Comparison of ENCODE assay signal across 24 mouse cellular contexts in genomic region chr9:115313830-115314229, GRCm38 (mm10). TPM values are rescaled to one million over a fixed set of nuclear protein-coding genes. Genes with fewer than 3 reads are reported as not detected.
DNase-seq lines count a peak whose midpoint lies in the region; ATAC-seq and TF ChIP-seq lines count a peak whose summit lies in the region.
"Had no signal": no experiment of that assay in that cellular context is flagged by ENCODE, and none has a peak within 500 bp of the region (broad histone marks: within the 10 kb centered on the region; RNA-seq: fewer than 3 reads in every experiment).

No protein-coding gene starts in this region.

- no peak for ATAC-seq in hindbrain, embryonic 11.5 days (ENCODE audit: low FRiP score)
- no peak for ATAC-seq in liver, embryonic 13.5 days (ENCODE audit: low read depth)
- ATAC-seq: forebrain, embryonic 13.5 days; hindbrain, embryonic 16.5 days had no signal

- intact Hi-C loops in gastrocnemius, postnatal 14 days (cut with DNase I; ENCODE audit: low total_unique reads) = no loop called here

- no peak overlapping the region for H3K4me2 ChIP-seq in hindbrain, embryonic 11.5 days (replicated peaks; ENCODE audit: low read depth, low read length)
- no peak overlapping the region for H3K4me2 ChIP-seq in CH12.LX (ENCODE audit: insufficient read depth, low read depth, poor library complexity, severe bottlenecking)
- H3K4me2 ChIP-seq in liver, embryonic 13.5 days = peak overlapping the region; percentile 64
- H3K4me2 ChIP-seq: limb, embryonic 15.5 days had no signal

- H3K27ac ChIP-seq in hindbrain, embryonic 10.5 days = peak overlapping the region; percentile 77; the same call in 1 of the 2 replicates
- H3K27ac ChIP-seq in hindbrain, embryonic 11.5 days (ENCODE audit: low read depth, low read length) = no peak overlapping the region
- H3K27ac ChIP-seq in CH12.LX (ENCODE audit: insufficient read depth, low read depth) = no peak overlapping the region
- peak overlapping the region; percentile 63 for H3K27ac ChIP-seq in liver, embryonic 13.5 days
- peak overlapping the region; percentile 18; the same call in 1 of the 2 replicates for H3K27ac ChIP-seq in small intestine, adult 2 months (ENCODE audit: insufficient read depth, low read depth, low read length)
- H3K27ac ChIP-seq: forebrain, embryonic 13.5 days; kidney, postnatal 0 days; limb, embryonic 15.5 days; neural tube, embryonic 13.5 days; stomach, embryonic 15.5 days had no signal

- H3K4me1 ChIP-seq in hindbrain, embryonic 10.5 days (replicated peaks) = peaks cover 19% of the 10 kb centered on the region
- no peaks in the 10 kb centered on the region for H3K4me1 ChIP-seq in hindbrain, embryonic 11.5 days (replicated peaks; ENCODE audit: control insufficient read depth, insufficient read depth, low read length)
- 0 out of 4 replicates have a peak, but pooled peaks cover 0 to 3% of the 10 kb centered on the region in 2 experiments for H3K4me1 ChIP-seq in CH12.LX (ENCODE audit: control insufficient read depth in 1 of 2, insufficient read depth in 2 of 2)
- peaks cover 40% of the 10 kb centered on the region for H3K4me1 ChIP-seq in liver, embryonic 13.5 days (replicated peaks)
- H3K4me1 ChIP-seq in small intestine, adult 2 months (ENCODE audit: control insufficient read depth, insufficient read depth, insufficient read length, low read length) = peaks cover 8% of the 10 kb centered on the region; the same call in 1 of the 2 replicates
- H3K4me1 ChIP-seq: limb, embryonic 15.5 days; stomach, embryonic 15.5 days had no signal

- WGBS in hindbrain, embryonic 10.5 days = 90% methylated on average over 5 of the region's 5 CpGs
- 84% methylated on average over 5 of the region's 5 CpGs for WGBS in hindbrain, embryonic 11.5 days
- WGBS in liver, embryonic 13.5 days (ENCODE audit: insufficient replicate concordance) = 60% methylated on average over 5 of the region's 5 CpGs
- WGBS in small intestine, adult 2 months = 66% methylated on average over 5 of the region's 5 CpGs

- H3K36me3 ChIP-seq in hindbrain, embryonic 10.5 days = no peaks in the 10 kb centered on the region
- H3K36me3 ChIP-seq in hindbrain, embryonic 11.5 days (ENCODE audit: control insufficient read depth, insufficient read depth, low read length) = no peaks in the 10 kb centered on the region
- H3K36me3 ChIP-seq in CH12.LX (replicated peaks in 1 of 2; ENCODE audit: control insufficient read depth in 1 of 2, insufficient read depth in 1 of 2, low read length in 1 of 2) = no peaks in the 10 kb centered on the region
- H3K36me3 ChIP-seq in liver, embryonic 13.5 days = no peaks in the 10 kb centered on the region
- H3K36me3 ChIP-seq in small intestine, adult 2 months (ENCODE audit: control insufficient read depth, insufficient read depth, low read length) = no peaks in the 10 kb centered on the region
- H3K36me3 ChIP-seq: heart, embryonic 10.5 days; limb, embryonic 10.5 days; limb, embryonic 15.5 days; lung, embryonic 15.5 days; neural tube, embryonic 13.5 days; stomach, embryonic 15.5 days had no signal

- TF ChIP-seq RAD21 in CH12.LX (IDR thresholded peaks at IDR 0.05; ENCODE audit: low read depth, low read length) = no peak

- in situ Hi-C loops in CH12.LX (cut with MboI; ENCODE audit: low pct_ligation_motif_present, low pct_unique_long_range_greater_than_20kb, low sequenced_read_pairs) = loop anchor here (10.0 kb wide), 1 partner anchor 171 kb away; no protein-coding TSS in a partner anchor

- no peaks in the 10 kb centered on the region for H3K27me3 ChIP-seq in hindbrain, embryonic 10.5 days (ENCODE audit: insufficient read depth, poor library complexity, severe bottlenecking)
- H3K27me3 ChIP-seq in hindbrain, embryonic 11.5 days (ENCODE audit: control insufficient read depth, insufficient read depth, low read length) = no peaks in the 10 kb centered on the region
- H3K27me3 ChIP-seq in CH12.LX (replicated peaks) = no peaks in the 10 kb centered on the region
- H3K27me3 ChIP-seq in liver, embryonic 13.5 days = no peaks in the 10 kb centered on the region
- H3K27me3 ChIP-seq in small intestine, adult 2 months (ENCODE audit: control insufficient read depth, insufficient read depth, low read length) = no peaks in the 10 kb centered on the region
- H3K27me3 ChIP-seq: forebrain, embryonic 13.5 days; limb, embryonic 15.5 days; lung, embryonic 15.5 days; neural tube, embryonic 13.5 days; stomach, embryonic 15.5 days had no signal

- dilution Hi-C loops in CH12.LX (cut with MboI; ENCODE audit: extremely low pct_ligation_motif_present, extremely low pct_unique_long_range_greater_than_20kb, low sequenced_read_pairs) = no loop called here

- TF ChIP-seq EP300 in CH12.LX (IDR thresholded peaks at IDR 0.05; ENCODE audit: low read length) = peak; percentile 74

- H3K4me3 ChIP-seq in hindbrain, embryonic 10.5 days = no peak overlapping the region
- H3K4me3 ChIP-seq in hindbrain, embryonic 11.5 days (ENCODE audit: low read depth, low read length) = no peak overlapping the region
- no peak overlapping the region for H3K4me3 ChIP-seq in CH12.LX (replicated peaks in 1 of 3; ENCODE audit: low read depth in 2 of 3, low read length in 2 of 3, poor library complexity in 1 of 3)
- H3K4me3 ChIP-seq in liver, embryonic 13.5 days (replicated peaks) = peak overlapping the region; percentile 46; the same call in 1 of the 2 replicates
- no peak overlapping the region for H3K4me3 ChIP-seq in small intestine, adult 2 months (ENCODE audit: low read depth, low read length)
- H3K4me3 ChIP-seq: forebrain, embryonic 13.5 days; limb, embryonic 15.5 days; neural tube, embryonic 13.5 days had no signal

- 0 out of 2 replicates have a peak, but pooled peaks cover 6% of the 10 kb centered on the region for H3K9me3 ChIP-seq in hindbrain, embryonic 10.5 days
- H3K9me3 ChIP-seq in hindbrain, embryonic 11.5 days (ENCODE audit: control insufficient read depth, low read length) = no peaks in the 10 kb centered on the region
- peaks cover 5% of the 10 kb centered on the region for H3K9me3 ChIP-seq in CH12.LX (replicated peaks; ENCODE audit: low read length)
- H3K9me3 ChIP-seq in liver, embryonic 13.5 days (replicated peaks) = no peaks in the 10 kb centered on the region
- H3K9me3 ChIP-seq: heart, embryonic 10.5 days; limb, embryonic 10.5 days; limb, embryonic 15.5 days; lung, embryonic 15.5 days; stomach, embryonic 15.5 days had no signal

- TF ChIP-seq POLR2A in CH12.LX (IDR thresholded peaks at IDR 0.05; ENCODE audit: low read depth, low read length) = no peak
- TF ChIP-seq POLR2A in small intestine, adult 2 months (IDR thresholded peaks at IDR 0.05; ENCODE audit: low read depth, low read length) = no peak

- no peak for DNase-seq in hindbrain, embryonic 10.5 days (ENCODE audit: low spot score)
- DNase-seq in hindbrain, embryonic 11.5 days (ENCODE audit: low spot score) = no peak
- DNase-seq in CH12.LX (ENCODE audit: extremely low read depth) = no peak
- DNase-seq in liver, embryonic 13.5 days = no peak
- DNase-seq in gastrocnemius, postnatal 14 days = no peak
- no peak for DNase-seq in right cerebral cortex, adult 18-20 months
- DNase-seq: adrenal gland, postnatal 25 days; cerebellum, adult 11-12 months; cerebellum, adult 9-11 months; gastrocnemius, postnatal 10 days; kidney, postnatal 4 days; layer of hippocampus, postnatal 36 days; thymus, adult 2 months; thymus, postnatal 36 days had no signal

- H3K79me2 ChIP-seq in CH12.LX (replicated peaks; ENCODE audit: control insufficient read depth, extremely low read depth, insufficient read depth, poor library complexity, severe bottlenecking) = peaks cover 10% of the 10 kb centered on the region

- no peak for TF ChIP-seq CTCF in CH12.LX (conservative IDR thresholded peaks at IDR 0.05 in 1 of 2, IDR thresholded peaks at IDR 0.05 in 1 of 2; ENCODE audit: low read depth in 2 of 2, low read length in 2 of 2)
- TF ChIP-seq CTCF in small intestine, adult 2 months (IDR thresholded peaks at IDR 0.05; ENCODE audit: extremely low read depth, insufficient read length, insufficient replicate concordance, low read depth, low read length) = no peak

- H3K9ac ChIP-seq in hindbrain, embryonic 11.5 days (ENCODE audit: low read depth, low read length) = no peak overlapping the region
- no peak overlapping the region for H3K9ac ChIP-seq in CH12.LX (ENCODE audit: insufficient read depth, low read depth)
- H3K9ac ChIP-seq in liver, embryonic 13.5 days = peak overlapping the region; percentile 27; the same call in 1 of the 2 replicates
- H3K9ac ChIP-seq: forebrain, embryonic 13.5 days; limb, embryonic 15.5 days; lung, embryonic 15.5 days; stomach, embryonic 15.5 days had no signal

TF ChIP-seq in CH12.LX, 34 proteins besides CTCF, POLR2A, EP300 and RAD21 (continues in another document):
- TF ChIP-seq E2F4 (IDR thresholded peaks at IDR 0.05; ENCODE audit: insufficient replicate concordance, low read depth, low read length) = no peak
- no peak for TF ChIP-seq USF2 (conservative IDR thresholded peaks at IDR 0.05; ENCODE audit: low read depth, low read length)
- TF ChIP-seq MXI1 (IDR thresholded peaks at IDR 0.05; ENCODE audit: low read depth, low read length) = no peak
- 0 out of 2 replicates have a peak, but pooled peaks have one; percentile 34 for TF ChIP-seq BHLHE40 (IDR thresholded peaks at IDR 0.05; ENCODE audit: low read depth, low read length)
- no peak for TF ChIP-seq MAZ (IDR thresholded peaks at IDR 0.05; ENCODE audit: low read depth, low read length)
- TF ChIP-seq ZMIZ1 (IDR thresholded peaks at IDR 0.05; ENCODE audit: low read depth, low read length) = no peak
- TF ChIP-seq MEF2A (IDR thresholded peaks at IDR 0.05; ENCODE audit: borderline replicate concordance, low read depth, low read length) = no peak
- TF ChIP-seq JUN (IDR thresholded peaks at IDR 0.05; ENCODE audit: insufficient read depth, low read depth, low read length) = no peak
- TF ChIP-seq NELFE (IDR thresholded peaks at IDR 0.05; ENCODE audit: low read depth, low read length) = no peak
- 0 out of 2 replicates have a peak, but pooled peaks have one; percentile 46 for TF ChIP-seq RCOR1 (conservative IDR thresholded peaks at IDR 0.05; ENCODE audit: low read depth, low read length)
- TF ChIP-seq MAFK (IDR thresholded peaks at IDR 0.05; ENCODE audit: insufficient replicate concordance, low read length) = no peak
- no peak for TF ChIP-seq CHD2 (IDR thresholded peaks at IDR 0.05; ENCODE audit: low read length)
- no peak for TF ChIP-seq SMC3 (IDR thresholded peaks at IDR 0.05; ENCODE audit: low read depth, low read length)
- no peak for TF ChIP-seq ZC3H11A (IDR thresholded peaks at IDR 0.05; ENCODE audit: low read depth, low read length)

RNA-seq across cellular contexts. Expression of gene Stt3b, which starts 3.6 kb away (rescaled TPM):
- polyA plus RNA-seq in hindbrain, embryonic 10.5 days (2016; fragmentation: Nextera tagmentation; extraction: Ambion mirVana) = 92.4 and 100 TPM in 2 replicates
- polyA plus RNA-seq in hindbrain, embryonic 11.5 days (2014; fragmentation: Nextera tagmentation; extraction: Ambion mirVana) = 112 and 123 TPM in 2 replicates
- 103 and 114 TPM in 2 replicates for total RNA-seq in CH12.LX (2012; rRNA removed)
- total RNA-seq in CH12.LX (2014; rRNA removed) = 152 and 155 TPM in 2 replicates
- polyA plus RNA-seq in CH12.LX (2012; ENCODE audit: insufficient read length, low read depth) = 108 and 118 TPM in 2 replicates
- polyA plus RNA-seq in liver, embryonic 13.5 days (2015; fragmentation: Nextera tagmentation; extraction: Ambion mirVana) = 62.4 and 72.7 TPM in 2 replicates
- polyA plus RNA-seq in small intestine, adult 2 months (2012; rRNA removed) = 30.3 and 51.1 TPM in 2 replicates
- total RNA-seq in gastrocnemius, postnatal 14 days (2021) = 10 to 100 TPM; 56.6 to 61.0 TPM

Comparison
In these comparisons a context has a peak if more than half of its experiments do, and no peak if none do; other contexts are left out.
1. H3K27ac ChIP-seq: peak in hindbrain, embryonic 10.5 days (single experiment), liver, embryonic 13.5 days (single experiment) and small intestine, adult 2 months (single experiment); none in hindbrain, embryonic 11.5 days (single experiment) and CH12.LX (single experiment).